Mouse (Mus musculus): ENCODE data around the gene Hist1h2ah.
A peak's percentile ranks its signal among the peaks of the same experiment; 100 is the strongest.

The Hist1h2ah gene

GRCm38 (mm10) chr13:22007872-22008271 lies 27.5 kb downstream of the Hist1h2ah start:
- no peak for DNase-seq

GRCm38 (mm10) chr13:22007121-22007510 lies 28.3 kb downstream of the Hist1h2ah start:
- no peak for DNase-seq

- peak; percentile 77 for DNase-seq
Observed at GRCm38 (mm10) chr13:22006334-22007120, 28.8 kb downstream of the Hist1h2ah start.

DNA sequence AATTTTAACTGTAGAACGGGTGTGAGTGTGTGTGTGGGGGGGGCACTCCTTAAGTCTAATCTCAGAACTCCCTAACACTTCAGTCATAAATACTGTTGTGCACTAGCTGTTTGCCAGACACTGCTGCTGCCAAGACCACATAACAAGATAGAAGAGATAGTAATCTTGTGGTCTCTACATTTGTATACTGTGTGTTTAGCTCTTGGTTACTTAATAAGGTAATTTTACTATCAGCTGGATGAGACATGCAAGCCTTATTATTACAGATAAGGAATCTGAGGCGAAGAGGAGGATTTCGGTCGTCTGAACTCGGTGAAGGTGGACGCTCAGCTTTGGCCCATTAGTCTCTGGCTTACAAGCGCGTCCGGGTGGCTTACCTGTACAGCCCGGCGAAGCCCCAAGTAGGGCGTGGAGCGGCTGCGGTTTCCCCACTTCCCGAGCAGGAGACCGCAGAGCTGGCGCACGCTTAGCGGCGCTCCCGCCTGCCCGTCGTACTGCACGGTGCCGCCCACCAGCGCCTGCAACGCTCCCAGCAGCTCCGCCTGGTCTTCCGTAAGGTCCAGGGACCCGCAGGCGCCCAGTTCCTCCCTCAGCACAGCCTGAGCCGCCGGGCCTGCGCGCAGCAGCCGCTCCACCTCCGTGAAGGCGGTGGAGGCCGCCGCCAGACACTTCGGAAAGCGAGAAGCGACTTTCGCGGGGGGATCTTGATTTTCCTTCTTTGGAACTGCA lies 29.6 kb downstream of the Hist1h2ah start:
- DNase-seq: peak; percentile 50

GRCm38 (mm10) chr13:22001823-22002222 lies 33.5 kb downstream of the Hist1h2ah start:
- peak; percentile 26 for DNase-seq

DNA sequence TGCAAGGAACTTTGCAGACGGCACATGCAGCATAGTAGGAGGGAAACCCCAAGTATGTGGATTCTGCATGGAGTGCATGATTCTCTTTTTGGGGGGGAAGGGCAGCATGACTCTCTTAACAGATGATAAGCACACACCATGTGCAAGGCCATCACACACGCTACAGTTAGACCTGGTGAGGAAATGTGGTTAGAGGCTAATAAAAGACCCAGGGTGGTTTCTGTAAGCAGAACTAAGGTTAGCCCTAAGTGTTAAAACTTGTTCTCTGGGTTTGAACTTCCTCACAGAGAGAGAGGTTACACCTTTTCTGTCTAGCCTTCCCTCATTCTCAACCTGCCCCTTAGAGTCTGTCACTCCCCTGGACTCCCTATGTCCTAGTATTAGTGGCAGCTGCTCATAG lies 34.0 kb downstream of the Hist1h2ah start:
- no peak for DNase-seq

DNA sequence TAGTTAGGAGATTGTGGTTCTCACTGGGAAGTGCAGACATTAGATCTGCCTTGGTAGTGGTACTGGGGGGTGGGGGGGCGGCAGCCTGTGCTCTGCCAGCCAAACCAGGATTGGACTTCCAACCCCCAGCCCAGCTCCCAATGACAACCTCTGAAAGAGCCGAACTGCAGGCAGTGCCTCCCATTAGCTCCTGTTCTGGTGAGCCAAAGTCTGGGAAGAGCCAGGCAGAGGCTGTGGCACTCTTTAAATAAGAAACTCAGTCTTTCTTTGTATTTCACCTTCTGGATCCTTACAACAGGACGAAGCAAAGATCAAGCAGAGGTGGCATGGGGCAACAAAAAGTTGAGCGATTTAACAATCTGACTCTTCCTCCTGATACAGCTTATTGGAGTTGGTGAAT lies 36.2 kb downstream of the Hist1h2ah start:
- DNase-seq: no peak

- no peak for DNase-seq
Observed at GRCm38 (mm10) chr13:21998412-21998811, 37.0 kb downstream of the Hist1h2ah start.

- no peak for DNase-seq
Observed at GRCm38 (mm10) chr13:21997821-21998220, 37.5 kb downstream of the Hist1h2ah start.

DNA sequence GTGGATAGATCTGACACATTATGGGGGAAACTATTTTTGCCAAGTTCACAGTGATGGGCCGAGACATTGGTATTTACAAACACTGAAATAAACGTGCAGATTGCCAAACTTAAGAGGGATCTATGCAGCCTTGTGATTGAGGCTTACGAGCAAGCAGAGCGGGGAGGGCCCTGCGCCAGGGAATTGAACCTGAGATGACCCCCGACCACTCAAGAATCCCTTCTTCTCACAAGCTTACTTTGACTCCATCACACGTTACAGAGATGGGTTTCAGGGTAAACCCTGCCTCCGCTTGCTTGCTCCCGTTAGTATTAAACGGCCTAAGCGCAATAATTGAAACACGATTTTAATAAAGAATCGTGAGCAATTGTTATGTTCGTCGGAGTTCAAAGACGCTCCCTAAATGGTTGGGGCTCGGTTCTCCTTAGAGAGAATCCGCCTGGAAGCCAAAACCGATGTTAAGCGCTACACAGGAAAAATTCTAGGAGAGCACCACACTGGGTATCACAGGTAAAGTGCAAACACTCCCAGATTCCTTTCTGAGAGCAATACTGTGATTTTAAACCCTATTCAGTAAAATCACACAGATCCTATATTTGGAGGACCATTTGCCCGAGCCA lies 38.1 kb downstream of the Hist1h2ah start:
- DNase-seq: no peak

- DNase-seq: no peak
Observed at GRCm38 (mm10) chr13:21996840-21997185, 38.6 kb downstream of the Hist1h2ah start.

DNA sequence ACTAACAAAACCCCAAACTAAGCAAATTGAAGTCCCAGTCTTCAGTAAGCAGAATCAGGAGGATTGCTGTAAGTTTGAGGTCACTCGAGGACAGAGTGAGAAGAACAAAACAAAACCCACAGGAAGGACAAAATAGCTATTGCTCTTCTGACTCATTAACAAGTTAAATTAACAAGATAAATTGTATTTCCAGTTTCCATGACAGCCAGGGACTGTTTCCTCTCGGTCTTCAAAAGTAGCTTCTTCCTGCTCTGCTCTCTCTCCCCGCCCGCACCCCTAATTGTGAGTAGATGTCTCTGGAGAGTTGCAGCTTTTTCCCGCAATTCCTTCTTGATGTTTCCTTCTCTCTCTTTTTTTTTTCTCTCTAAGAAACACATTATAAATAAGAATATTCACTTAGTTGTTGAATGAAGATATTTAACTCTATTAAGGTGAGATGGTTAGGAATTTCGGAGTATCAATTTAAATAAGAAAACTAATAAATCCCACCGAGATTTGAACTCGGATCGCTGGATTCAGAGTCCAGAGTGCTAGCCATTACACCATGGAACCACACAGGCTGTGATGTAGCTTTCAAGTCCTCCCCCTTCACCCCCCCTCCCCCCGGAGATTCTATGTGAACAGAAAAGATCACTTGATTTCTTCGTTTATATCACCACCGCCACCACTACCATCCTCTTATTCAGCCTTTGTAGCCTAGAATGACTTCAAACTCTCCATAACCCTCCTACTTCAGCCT lies 39.1 kb downstream of the Hist1h2ah start:
- DNase-seq: peak; percentile 38

GRCm38 (mm10) chr13:21995331-21995914 lies 39.9 kb downstream of the Hist1h2ah start:
- DNase-seq: no peak

DNA sequence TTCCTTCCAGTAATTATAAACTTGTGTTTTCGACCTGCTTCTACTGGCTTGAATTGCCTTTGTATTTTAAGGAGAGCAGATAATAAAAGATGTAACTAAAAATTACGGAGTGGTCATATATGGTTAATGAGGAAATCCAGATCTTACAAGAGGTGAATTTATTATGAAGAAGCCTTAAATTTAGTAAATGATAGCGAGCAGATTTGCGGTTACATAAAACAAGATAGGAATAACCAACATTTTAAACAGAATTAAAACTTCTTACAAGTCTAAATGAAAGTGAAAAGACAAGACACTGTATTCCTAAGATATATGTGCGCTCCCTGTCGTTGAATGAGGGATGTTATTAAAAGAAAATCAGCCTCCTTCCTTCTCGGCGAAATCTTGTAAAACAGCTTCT lies 40.5 kb downstream of the Hist1h2ah start:
- no peak for DNase-seq

DNA sequence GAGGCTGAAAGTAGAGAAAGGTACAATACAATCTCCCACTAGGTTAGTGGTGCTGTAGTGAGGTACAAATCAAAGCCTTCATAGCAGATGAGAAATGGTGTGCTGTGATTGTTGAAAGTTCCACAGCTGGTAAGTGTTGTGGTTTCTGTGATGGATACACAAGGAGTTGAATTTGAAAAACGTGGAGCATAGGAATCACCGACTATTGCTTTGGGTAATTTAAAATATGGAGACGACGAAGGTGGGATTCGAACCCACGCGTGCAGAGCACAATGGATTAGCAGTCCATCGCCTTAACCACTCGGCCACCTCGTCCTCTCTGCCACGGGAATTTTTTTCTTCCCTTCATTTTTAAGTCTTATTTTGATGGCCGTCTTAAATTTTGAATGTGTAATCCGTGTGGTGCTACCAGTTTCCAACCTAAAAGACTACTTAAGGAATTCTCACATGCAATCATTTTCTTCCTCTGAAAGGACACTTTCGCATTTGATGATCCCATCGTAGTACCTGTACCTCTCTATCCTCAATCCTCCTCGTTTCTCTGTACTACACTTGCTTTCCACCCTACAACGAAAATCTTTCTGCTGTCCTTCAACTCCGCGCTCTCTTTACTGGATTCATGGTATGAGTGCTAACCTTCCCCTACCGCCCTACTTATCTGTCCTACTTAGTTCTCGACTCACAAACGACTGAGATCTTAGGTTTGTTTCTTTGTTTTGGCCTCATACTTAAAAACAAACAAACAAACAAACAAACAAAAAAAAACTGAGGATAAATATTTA lies 41.2 kb downstream of the Hist1h2ah start:
- DNase-seq: peak; percentile 53

GRCm38 (mm10) chr13:21992550-21992949 lies 42.8 kb downstream of the Hist1h2ah start:
- no peak for DNase-seq

All from lung, postnatal 36 days (tissue).